Mouse (Mus musculus) stomach, embryonic 15.5 days (tissue): Measurements from ENCODE around the gene Slco3a1. TPM values are rescaled to one million over a fixed set of nuclear protein-coding genes. Genes with fewer than 3 reads are reported as not detected.

Experiments
- ATAC-seq: fragments of 200-750 bp; cut with Nextera tagmentation; 2 replicates; pipeline ENCODE4 v1.8.0; 2017; ENCODE audit warnings: low read depth, moderate number of reproducible peaks, moderate TSS enrichment; ENCODE audit not compliant: insufficient read depth, low FRiP score
- H3K27ac ChIP-seq: fragments of 300-500 bp; sonication (generic); 2 replicates; pipeline ENCODE4 v1.5.1; 2015; ENCODE audit warnings: mild to moderate bottlenecking, inconsistent platforms
- H3K27me3 ChIP-seq: fragments of 300-500 bp; sonication (generic); replicated peaks from 2 replicates; pipeline ENCODE4 v1.6.1; 2015; ENCODE audit warnings: inconsistent platforms
- H3K36me3 ChIP-seq: fragments of 300-500 bp; sonication (generic); 2 replicates; pipeline ENCODE4 v1.6.1; 2015; ENCODE audit warnings: inconsistent platforms
- H3K4me1 ChIP-seq: fragments of 300-500 bp; sonication (generic); 2 replicates; pipeline ENCODE4 v1.6.1; 2015; ENCODE audit warnings: inconsistent platforms
- H3K4me2 ChIP-seq: fragments of 300-500 bp; sonication (generic); 2 replicates; pipeline ENCODE4 v1.6.1; 2015; ENCODE audit warnings: mild to moderate bottlenecking, inconsistent platforms
- H3K4me3 ChIP-seq: fragments of 300-500 bp; sonication (generic); replicated peaks from 2 replicates; pipeline ENCODE4 v1.5.1; 2015; ENCODE audit warnings: inconsistent platforms
- H3K9ac ChIP-seq: fragments of 300-500 bp; sonication (generic); 2 replicates; pipeline ENCODE4 v1.6.1; 2015; ENCODE audit warnings: inconsistent platforms
- H3K9me3 ChIP-seq: fragments of 300-500 bp; sonication (generic); 2 replicates; pipeline ENCODE4 v1.6.1; 2016; ENCODE audit warnings: inconsistent platforms
- WGBS: fragments of 180-500 bp; shearing (Covaris S2); methylation state at CpG from one replicate; pipeline ENCODE4 v1.1.7; 2015; 5-methylcytosine and 5-hydroxymethylcytosine counted together
- polyA plus RNA-seq: library from polyadenylated mRNA; unstranded; fragments of >200 nt; fragmentation: Nextera tagmentation; extraction: Ambion mirVana; gene quantifications from 2 replicates; pipeline ENCODE4 v1.2.1, GENCODE M21; 2015

Gene Slco3a1
- polyA plus RNA-seq, 1 experiment from 2014 or later = 11.4 TPM

- H3K27ac ChIP-seq = no peak overlapping the region
- no peak overlapping the region for H3K4me3 ChIP-seq
- no peak for ATAC-seq
- H3K9ac ChIP-seq = no peak overlapping the region
- no peaks in the 10 kb centered on the region for H3K36me3 ChIP-seq
- no peaks in the 10 kb centered on the region for H3K27me3 ChIP-seq
- no peaks in the 10 kb centered on the region for H3K4me1 ChIP-seq
- 85% methylated on average over 4 of the region's 4 CpGs for WGBS
- H3K9me3 ChIP-seq = no peaks in the 10 kb centered on the region
- H3K4me2 ChIP-seq = no peak overlapping the region
Observed at GRCm38 (mm10) chr7:74526030-74526429, 28.6 kb downstream of the Slco3a1 start.

DNA sequence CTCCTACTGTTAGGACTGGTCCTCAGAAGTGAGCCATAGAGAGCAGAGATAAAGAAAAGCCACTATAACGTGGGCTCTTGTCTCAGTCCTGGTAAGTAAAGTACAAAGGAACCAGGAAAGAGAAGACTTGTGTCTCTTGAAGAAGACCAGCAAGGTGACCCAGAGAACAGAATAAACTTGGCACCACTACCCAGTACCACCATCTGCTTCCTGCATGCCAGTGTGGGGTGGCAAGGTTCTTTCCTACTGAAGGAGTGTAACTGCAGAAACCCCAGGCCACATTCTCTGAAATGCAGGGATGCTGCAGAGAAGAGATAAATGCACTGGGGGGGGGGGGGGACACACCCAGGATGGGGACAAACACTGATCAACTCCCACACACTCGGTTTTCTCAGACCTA lies 29.0 kb downstream of the Slco3a1 start:
- ATAC-seq = no peak
- Histone ChIP-seq H3K27me3 (no peaks in the 10 kb centered on the region), H3K36me3 (no peaks in the 10 kb centered on the region)

GRCm38 (mm10) chr7:74524188-74524971 lies 30.2 kb downstream of the Slco3a1 start:
- no peak overlapping the region for H3K4me3 ChIP-seq
- no peaks in the 10 kb centered on the region for H3K9me3 ChIP-seq
- no peak overlapping the region for H3K27ac ChIP-seq
- H3K27me3 ChIP-seq = no peaks in the 10 kb centered on the region
- H3K9ac ChIP-seq = no peak overlapping the region
- no peak overlapping the region for H3K4me2 ChIP-seq
- H3K36me3 ChIP-seq = no peaks in the 10 kb centered on the region
- H3K4me1 ChIP-seq = no peaks in the 10 kb centered on the region
- ATAC-seq = no peak
- WGBS = 78% methylated on average over 8 of the region's 8 CpGs

More for the DNA sequence above, 29.0 kb downstream of the Slco3a1 start:
- H3K4me3 ChIP-seq = no peak overlapping the region
- H3K4me2 ChIP-seq = no peak overlapping the region
- no peak overlapping the region for H3K9ac ChIP-seq
- no peaks in the 10 kb centered on the region for H3K9me3 ChIP-seq
- no peaks in the 10 kb centered on the region for H3K4me1 ChIP-seq
- no peak overlapping the region for H3K27ac ChIP-seq
- 61% methylated on average over 2 of the region's 2 CpGs for WGBS

DNA sequence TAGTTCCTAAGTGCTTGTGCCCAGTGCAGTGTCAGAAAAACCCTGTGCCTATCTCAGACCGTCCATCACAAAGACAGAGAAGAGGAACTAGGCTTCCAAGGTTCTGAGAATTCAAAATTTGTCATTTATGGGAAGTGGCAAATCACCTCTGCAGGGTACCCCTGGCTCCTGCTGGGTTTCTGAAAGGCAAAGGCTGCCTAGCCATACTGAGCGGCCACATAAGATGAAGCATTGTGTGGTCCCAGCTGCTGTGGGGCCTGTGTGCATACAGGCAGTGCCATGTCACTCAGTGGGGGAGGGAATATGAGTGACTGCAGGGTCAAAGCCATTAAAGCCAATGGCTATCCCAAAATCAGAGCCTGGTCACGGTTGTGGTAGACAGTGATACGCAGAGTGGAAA lies 31.5 kb downstream of the Slco3a1 start:
- no peak for ATAC-seq
- Histone ChIP-seq H3K27me3 (no peaks in the 10 kb centered on the region), H3K9me3 (no peaks in the 10 kb centered on the region), H3K27ac (no peak overlapping the region), H3K36me3 (no peaks in the 10 kb centered on the region), H3K9ac (no peak overlapping the region), H3K4me3 (no peak overlapping the region), H3K4me2 (no peak overlapping the region), H3K4me1 (no peaks in the 10 kb centered on the region)
- 69% methylated on average over 4 of the region's 4 CpGs for WGBS

- Histone ChIP-seq H3K4me3 (no peak overlapping the region), H3K27ac (no peak overlapping the region), H3K36me3 (no peaks in the 10 kb centered on the region), H3K4me2 (no peak overlapping the region), H3K9me3 (no peaks in the 10 kb centered on the region), H3K9ac (no peak overlapping the region), H3K27me3 (no peaks in the 10 kb centered on the region), H3K4me1 (no peaks in the 10 kb centered on the region)
- ATAC-seq = no peak
- 76% methylated on average over 4 of the region's 4 CpGs for WGBS
Observed at GRCm38 (mm10) chr7:74522260-74522659, 32.3 kb downstream of the Slco3a1 start.

DNA sequence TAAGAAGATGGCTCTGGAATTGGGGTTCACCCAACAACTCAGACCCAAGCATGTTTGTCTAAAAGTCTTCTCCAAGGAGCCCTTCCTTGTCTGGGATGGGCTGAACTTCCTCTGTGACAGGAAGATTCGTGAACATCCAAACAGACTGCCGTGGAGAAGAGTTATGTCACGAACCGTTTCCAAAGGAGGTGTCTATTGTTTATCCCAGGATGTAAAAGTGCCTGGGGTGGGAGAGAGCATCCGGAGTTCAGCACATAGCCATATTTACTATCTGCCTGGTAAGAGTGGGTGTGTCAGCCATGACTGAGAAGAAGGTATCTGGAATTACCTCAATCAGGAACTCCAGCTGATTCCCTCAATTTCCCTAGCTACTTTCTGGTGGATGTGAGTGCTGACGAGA lies 35.2 kb downstream of the Slco3a1 start:
- no peak overlapping the region for H3K4me2 ChIP-seq
- no peaks in the 10 kb centered on the region for H3K4me1 ChIP-seq
- WGBS = 40% methylated on average over 6 of the region's 6 CpGs
- ATAC-seq = no peak
- no peak overlapping the region for H3K27ac ChIP-seq
- H3K9me3 ChIP-seq = no peaks in the 10 kb centered on the region
- no peaks in the 10 kb centered on the region for H3K27me3 ChIP-seq
- H3K9ac ChIP-seq = no peak overlapping the region
- H3K36me3 ChIP-seq = no peaks in the 10 kb centered on the region
- no peak overlapping the region for H3K4me3 ChIP-seq

- no peaks in the 10 kb centered on the region for H3K4me1 ChIP-seq
- H3K27me3 ChIP-seq = no peaks in the 10 kb centered on the region
- whole genome bisulfite sequencing = 92% methylated on average over 1 of the region's 1 CpGs
- H3K27ac ChIP-seq = no peak overlapping the region
- no peaks in the 10 kb centered on the region for H3K9me3 ChIP-seq
- no peak overlapping the region for H3K9ac ChIP-seq
- no peak overlapping the region for H3K4me2 ChIP-seq
- no peak overlapping the region for H3K4me3 ChIP-seq
- no peak for ATAC-seq
- H3K36me3 ChIP-seq = no peaks in the 10 kb centered on the region
Observed at GRCm38 (mm10) chr7:74518776-74519175, 35.8 kb downstream of the Slco3a1 start.

DNA sequence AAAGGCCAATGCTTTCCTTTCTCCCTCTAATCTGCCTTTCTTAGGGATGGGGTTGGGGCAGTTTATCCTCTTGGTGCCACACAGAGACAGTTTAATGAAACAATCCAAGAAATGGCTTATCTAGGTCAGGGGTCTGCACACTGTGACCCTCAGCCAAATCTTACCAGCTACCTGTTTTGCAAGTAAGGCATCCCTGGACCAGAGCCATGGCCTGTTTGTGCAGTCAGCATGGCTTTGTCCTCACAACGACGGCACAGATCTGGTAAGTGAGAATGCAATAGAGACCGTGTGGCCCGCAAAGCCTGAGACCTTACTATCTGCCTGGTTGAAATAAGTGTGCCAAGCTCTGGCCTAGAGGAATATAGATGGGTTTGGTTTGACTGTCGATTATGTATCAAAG lies 36.3 kb downstream of the Slco3a1 start:
- Histone ChIP-seq H3K4me1 (no peaks in the 10 kb centered on the region), H3K36me3 (no peaks in the 10 kb centered on the region), H3K27ac (no peak overlapping the region), H3K4me2 (no peak overlapping the region), H3K27me3 (no peaks in the 10 kb centered on the region), H3K9me3 (no peaks in the 10 kb centered on the region), H3K4me3 (no peak overlapping the region), H3K9ac (no peak overlapping the region)
- ATAC-seq = no peak
- WGBS = 92% methylated on average over 5 of the region's 5 CpGs

GRCm38 (mm10) chr7:74510676-74511075 lies 43.9 kb downstream of the Slco3a1 start:
- Histone ChIP-seq H3K9me3 (no peaks in the 10 kb centered on the region), H3K27me3 (no peaks in the 10 kb centered on the region), H3K4me1 (no peaks in the 10 kb centered on the region), H3K4me3 (no peak overlapping the region), H3K9ac (no peak overlapping the region), H3K27ac (no peak overlapping the region), H3K36me3 (no peaks in the 10 kb centered on the region), H3K4me2 (no peak overlapping the region)
- no peak for ATAC-seq
- WGBS = 81% methylated on average over 1 of the region's 1 CpGs

GRCm38 (mm10) chr7:74508205-74508604 lies 46.4 kb downstream of the Slco3a1 start:
- ATAC-seq = no peak

GRCm38 (mm10) chr7:74506856-74507255 lies 47.7 kb downstream of the Slco3a1 start:
- 78% methylated on average over 5 of the region's 5 CpGs for WGBS
- Histone ChIP-seq H3K27me3 (no peaks in the 10 kb centered on the region), H3K36me3 (no peaks in the 10 kb centered on the region), H3K4me2 (no peak overlapping the region), H3K4me1 (no peaks in the 10 kb centered on the region), H3K9ac (no peak overlapping the region), H3K27ac (no peak overlapping the region), H3K9me3 (no peaks in the 10 kb centered on the region), H3K4me3 (no peak overlapping the region)
- no peak for ATAC-seq

More at GRCm38 (mm10) chr7:74508205-74508604, 46.4 kb downstream of the Slco3a1 start:
- Histone ChIP-seq H3K27ac (no peak overlapping the region), H3K4me3 (no peak overlapping the region), H3K36me3 (no peaks in the 10 kb centered on the region), H3K27me3 (no peaks in the 10 kb centered on the region), H3K4me2 (no peak overlapping the region), H3K9ac (no peak overlapping the region), H3K4me1 (no peaks in the 10 kb centered on the region), H3K9me3 (no peaks in the 10 kb centered on the region)
- WGBS = 82% methylated on average over 4 of the region's 4 CpGs

GRCm38 (mm10) chr7:74505635-74506034 lies 48.9 kb downstream of the Slco3a1 start:
- Histone ChIP-seq H3K9me3 (no peaks in the 10 kb centered on the region), H3K27me3 (no peaks in the 10 kb centered on the region), H3K4me3 (no peak overlapping the region), H3K4me1 (no peaks in the 10 kb centered on the region), H3K27ac (no peak overlapping the region), H3K4me2 (no peak overlapping the region), H3K36me3 (no peaks in the 10 kb centered on the region), H3K9ac (no peak overlapping the region)
- ATAC-seq = no peak
- WGBS = 80% methylated on average over 10 of the region's 10 CpGs

DNA sequence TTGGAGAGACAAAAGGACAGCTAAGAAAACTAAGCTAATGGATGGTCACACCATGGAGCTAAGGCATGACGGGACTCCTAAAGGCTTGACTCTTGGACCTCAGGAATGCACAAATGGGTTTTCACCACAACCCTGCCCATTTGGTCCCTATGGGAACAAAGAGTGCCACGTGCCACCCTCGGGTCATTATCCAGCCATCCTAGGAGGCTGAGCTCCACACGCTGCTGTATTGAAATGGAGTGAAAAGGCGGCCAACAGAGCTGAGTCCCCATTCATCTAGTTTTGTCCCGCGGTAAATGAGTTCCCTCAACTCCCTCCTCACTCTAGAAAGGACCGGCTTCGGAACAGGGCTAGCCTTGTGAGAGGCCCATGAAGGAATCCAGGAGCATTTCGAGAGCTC lies 53.4 kb downstream of the Slco3a1 start:
- Histone ChIP-seq H3K4me2 (no peak overlapping the region), H3K4me3 (no peak overlapping the region), H3K9ac (no peak overlapping the region), H3K4me1 (no peaks in the 10 kb centered on the region), H3K27me3 (no peaks in the 10 kb centered on the region), H3K27ac (no peak overlapping the region), H3K36me3 (no peaks in the 10 kb centered on the region), H3K9me3 (no peaks in the 10 kb centered on the region)
- 63% methylated on average over 10 of the region's 10 CpGs for WGBS
- no peak for ATAC-seq
